2 mouse cellular contexts compared by ENCODE assay signal in the genomic region with DNA sequence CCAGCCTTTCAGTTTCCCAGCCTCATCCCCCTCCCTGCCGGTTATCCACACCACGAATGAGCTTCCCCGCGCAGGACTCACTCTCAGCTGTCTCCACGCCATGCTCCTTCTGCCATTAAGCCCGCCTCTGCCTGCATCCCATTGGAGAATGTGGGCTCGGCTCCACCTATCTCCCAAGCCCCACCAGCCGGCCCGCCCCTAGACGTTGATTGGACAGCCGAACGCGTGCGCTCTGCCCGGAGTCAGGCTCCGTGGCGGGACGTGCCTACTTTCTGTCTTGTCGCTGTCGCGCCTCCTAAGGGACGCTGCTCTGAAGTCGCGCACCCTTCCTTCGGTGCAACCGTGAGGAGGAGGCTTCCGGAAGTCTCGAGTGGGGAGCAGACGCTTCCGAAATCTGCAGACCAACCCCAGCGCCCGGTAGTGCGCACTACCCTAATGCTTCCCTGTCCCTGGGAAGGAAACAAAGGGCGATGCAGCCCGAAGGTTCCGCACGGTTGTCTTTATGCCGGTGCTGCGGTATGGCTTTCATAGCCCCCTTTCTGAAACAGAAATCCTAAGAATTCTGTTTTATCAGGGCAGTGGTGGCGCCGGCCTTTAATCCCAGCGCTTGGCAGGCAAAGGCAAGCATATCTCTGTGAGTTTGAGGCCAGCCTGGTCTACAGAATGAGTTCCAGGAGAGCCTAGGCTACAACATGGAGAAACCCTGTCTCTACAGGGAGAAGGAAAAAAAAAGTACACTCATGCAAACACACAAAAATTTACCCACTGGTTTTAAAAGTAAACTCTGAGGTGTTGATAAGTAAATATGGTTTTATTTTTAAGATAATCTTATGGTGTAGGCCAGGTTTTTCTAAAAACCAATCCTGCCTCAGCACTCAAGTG.
TF ChIP-seq lines count a peak whose summit lies in the region.

A gene (minus strand): TSS at position 403 of the 882 bp plus-strand sequence.

TF ChIP-seq in C2C12, 6 proteins besides CTCF, POLR2A, EP300 and RAD21 (continued from another document):
- TF ChIP-seq MYOG (IDR thresholded peaks at IDR 0.05; ENCODE audit: control insufficient read depth, extremely low read depth, insufficient read length), result no peak

TF ChIP-seq in myocyte, 11 proteins besides CTCF, POLR2A, EP300 and RAD21 (continued from another document):
- peak in 2 of 3 experiments; percentile 43 to 53 for TF ChIP-seq MYOD1 (IDR thresholded peaks at IDR 0.05; ENCODE audit: control insufficient read depth in 1 of 3, insufficient read length in 2 of 3, low read depth in 2 of 3)
